Mouse (Mus musculus): ENCODE results near the gene Prickle3. TPM values are rescaled to one million over a fixed set of nuclear protein-coding genes. Genes with fewer than 3 reads are reported as not detected.
A peak's percentile ranks its signal among the peaks of the same experiment; 100 is the strongest.

Gene Prickle3
- polyA plus RNA-seq, 1 experiment = 7.0 TPM

DNA sequence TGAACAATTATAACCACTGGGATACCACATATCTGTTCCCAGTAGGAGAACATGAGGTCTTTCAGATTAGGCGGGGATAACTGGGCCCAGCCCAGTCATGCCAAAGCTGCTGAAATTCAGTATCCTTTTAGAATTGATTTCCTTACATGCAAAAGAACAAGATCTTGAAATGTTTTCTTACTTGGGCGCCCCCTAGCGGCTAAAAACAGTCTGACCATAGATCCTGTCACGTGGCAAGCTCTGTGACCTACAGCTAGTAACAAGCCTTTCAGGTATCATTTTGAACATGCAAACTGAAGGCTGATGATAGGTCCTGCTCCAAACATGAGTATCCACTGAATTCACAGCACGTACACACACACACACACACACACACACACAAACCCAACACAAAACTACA, 11.7 kb upstream of the Prickle3 start:
- Histone ChIP-seq H3K27ac (ENCODE audit: insufficient read depth, low read length) (no peak overlapping the region), H3K4me3 (ENCODE audit: insufficient read depth, low read length) (no peak overlapping the region), H3K4me1 (ENCODE audit: control insufficient read depth, insufficient read depth, low read length) (no peaks in the 10 kb centered on the region)
- no peak for TF ChIP-seq CTCF (IDR thresholded peaks at IDR 0.05; ENCODE audit: borderline replicate concordance, insufficient read depth, low read length)

DNA sequence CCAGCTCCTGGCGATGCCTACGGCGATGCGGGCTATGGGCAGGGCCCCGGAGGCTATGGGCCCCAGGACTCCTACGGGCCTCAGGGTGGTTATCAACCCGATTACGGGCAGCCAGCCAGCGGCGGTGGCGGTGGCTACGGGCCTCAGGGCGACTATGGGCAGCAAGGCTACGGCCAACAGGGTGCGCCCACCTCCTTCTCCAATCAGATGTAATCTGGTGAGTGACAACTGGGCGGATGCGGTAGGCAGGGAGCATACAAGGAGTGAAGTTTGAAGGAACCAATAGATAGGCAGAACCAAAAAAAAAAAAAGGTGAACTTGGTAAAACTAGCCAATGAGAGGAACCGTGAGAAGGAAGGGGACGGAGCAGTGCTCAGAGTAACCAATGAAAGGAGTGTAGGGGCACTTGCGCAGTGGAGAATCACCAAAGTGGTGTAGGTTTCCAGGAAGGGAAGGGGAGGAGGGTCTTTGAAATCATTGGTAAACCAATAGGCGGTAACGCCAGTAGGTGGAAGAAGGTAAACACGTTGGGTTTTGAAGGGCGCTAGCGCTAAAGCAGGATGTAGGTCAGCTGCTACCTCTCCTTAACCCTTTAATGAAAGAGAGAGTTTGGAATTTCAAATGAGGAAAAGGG, 8.3 kb upstream of the Prickle3 start:
- peak; percentile 68 for TF ChIP-seq POLR2A (IDR thresholded peaks at IDR 0.05; ENCODE audit: low read depth, low read length)
- TF ChIP-seq CTCF (IDR thresholded peaks at IDR 0.05; ENCODE audit: borderline replicate concordance, insufficient read depth, low read length) = peak; percentile 21; the same call in 1 of the 2 replicates
- Histone ChIP-seq H3K4me3 (ENCODE audit: insufficient read depth, low read length) (peak overlapping the region; percentile 46), H3K27ac (ENCODE audit: insufficient read depth, low read length) (peak overlapping the region; percentile 45), H3K4me1 (ENCODE audit: control insufficient read depth, insufficient read depth, low read length) (no peaks in the 10 kb centered on the region; the same call in 1 of the 2 replicates)

DNA sequence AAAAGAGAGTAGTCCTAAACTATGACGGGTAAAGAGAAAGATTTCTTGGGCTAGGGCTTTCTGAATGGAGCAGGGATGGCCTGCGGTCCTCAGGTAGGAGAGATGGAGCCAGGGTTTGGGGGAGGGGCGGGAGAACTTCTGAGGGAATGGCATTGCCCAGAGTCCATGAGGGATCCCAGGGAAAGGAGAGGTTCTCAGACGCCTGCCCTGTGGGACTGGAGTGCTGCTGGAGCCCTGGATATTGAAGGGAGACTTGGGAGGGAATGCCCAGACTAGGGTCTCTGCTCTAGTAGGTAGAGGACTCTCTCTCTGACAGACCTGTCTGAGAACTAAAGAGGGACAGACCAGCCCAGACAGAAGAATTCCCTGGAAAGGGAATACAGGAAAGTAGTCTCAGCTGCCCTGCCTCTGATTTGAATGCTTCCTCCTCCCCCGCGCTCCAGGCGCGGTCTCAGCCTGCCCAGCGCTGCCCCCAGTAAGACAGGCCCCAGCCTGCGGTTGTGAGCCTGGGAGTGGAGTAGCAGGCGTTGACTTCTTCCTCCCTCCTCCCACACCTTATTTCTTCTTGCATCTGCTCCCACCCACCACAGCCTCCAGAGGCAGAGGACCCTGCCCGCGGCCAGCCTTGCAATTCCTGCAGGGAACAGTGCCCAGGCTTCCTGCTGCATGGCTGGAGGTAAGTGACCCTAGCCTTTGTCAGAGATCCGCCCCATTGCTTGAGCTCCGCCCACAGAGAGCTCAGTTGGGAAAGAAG, 1.1 kb downstream of the Prickle3 start:
- TF ChIP-seq POLR2A (IDR thresholded peaks at IDR 0.05; ENCODE audit: low read depth, low read length) (peak; percentile 59), CTCF (IDR thresholded peaks at IDR 0.05; ENCODE audit: borderline replicate concordance, insufficient read depth, low read length) (no peak)
- Histone ChIP-seq H3K4me1 (ENCODE audit: control insufficient read depth, insufficient read depth, low read length) (0 out of 2 replicates have a peak, but pooled peaks cover 2% of the 10 kb centered on the region), H3K4me3 (ENCODE audit: insufficient read depth, low read length) (peak overlapping the region; percentile 23), H3K27ac (ENCODE audit: insufficient read depth, low read length) (peak overlapping the region; percentile 41)

DNA sequence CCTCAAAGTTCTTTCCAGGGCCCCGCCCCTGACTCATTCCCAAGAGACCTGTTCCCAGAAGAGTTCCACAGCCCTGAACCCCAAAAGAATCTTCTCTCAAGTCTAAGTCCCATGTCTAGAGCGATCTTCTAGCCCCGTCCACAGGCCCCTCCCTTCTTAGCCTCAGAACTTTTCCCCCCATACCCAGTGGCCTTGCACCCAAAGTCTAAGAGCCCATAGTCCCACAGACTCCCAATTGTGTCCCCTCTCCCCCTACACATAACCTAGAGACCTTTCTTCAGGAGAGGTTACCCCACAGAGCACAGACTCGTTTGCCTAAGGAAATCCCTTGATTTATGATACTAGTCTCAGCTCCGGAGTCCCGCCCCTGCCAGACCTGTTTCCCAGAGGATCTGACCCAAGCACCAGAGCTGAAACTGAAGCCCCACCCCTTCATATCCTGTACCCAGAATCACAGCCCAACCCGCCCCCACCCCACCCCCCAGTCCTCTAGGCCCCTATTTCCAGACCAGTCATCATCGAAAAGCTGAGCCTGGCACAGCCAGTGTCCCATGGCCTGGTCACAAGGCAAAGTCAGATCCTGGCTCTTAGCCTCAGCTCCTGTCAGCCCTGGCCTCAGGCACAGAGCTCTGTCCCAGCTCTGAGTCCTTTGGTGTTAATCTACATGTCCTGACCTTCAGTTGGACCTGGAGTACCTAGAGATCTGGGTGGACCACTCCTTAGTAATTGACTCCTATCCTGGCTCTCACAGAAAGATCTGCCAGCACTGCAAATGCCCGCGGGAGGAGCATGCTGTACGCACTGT, 1.9 kb downstream of the Prickle3 start:
- Histone ChIP-seq H3K4me3 (ENCODE audit: insufficient read depth, low read length) (no peak overlapping the region), H3K27ac (ENCODE audit: insufficient read depth, low read length) (no peak overlapping the region), H3K4me1 (ENCODE audit: control insufficient read depth, insufficient read depth, low read length) (0 out of 2 replicates have a peak, but pooled peaks cover 2% of the 10 kb centered on the region)
- no peak for TF ChIP-seq POLR2A (IDR thresholded peaks at IDR 0.05; ENCODE audit: low read depth, low read length)
- TF ChIP-seq CTCF (IDR thresholded peaks at IDR 0.05; ENCODE audit: borderline replicate concordance, insufficient read depth, low read length) = no peak

DNA sequence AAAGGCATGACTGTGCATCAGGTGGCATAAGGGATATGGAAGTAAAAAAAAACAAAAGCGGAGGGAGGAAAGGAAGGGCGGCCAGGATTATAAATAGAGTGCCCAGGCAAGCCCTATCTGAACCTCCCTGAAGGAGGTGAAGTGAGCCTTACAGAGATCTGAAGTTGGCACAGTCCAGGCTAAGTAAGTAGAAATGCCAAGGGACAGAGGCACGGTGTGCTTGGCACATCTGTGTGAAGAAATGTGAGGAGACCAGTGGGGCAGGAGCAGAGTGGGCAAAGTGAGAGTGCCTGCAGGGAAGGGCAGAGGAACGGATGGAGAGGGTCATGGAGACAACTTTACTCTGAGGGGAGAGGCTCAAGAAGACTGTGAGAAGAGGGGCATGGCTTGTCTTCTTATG, 4.0 kb downstream of the Prickle3 start:
- Histone ChIP-seq H3K4me1 (ENCODE audit: control insufficient read depth, insufficient read depth, low read length) (0 out of 2 replicates have a peak, but pooled peaks cover 2% of the 10 kb centered on the region), H3K4me3 (ENCODE audit: insufficient read depth, low read length) (no peak overlapping the region), H3K27ac (ENCODE audit: insufficient read depth, low read length) (no peak overlapping the region)
- TF ChIP-seq CTCF (IDR thresholded peaks at IDR 0.05; ENCODE audit: borderline replicate concordance, insufficient read depth, low read length) = no peak
- no peak for TF ChIP-seq POLR2A (IDR thresholded peaks at IDR 0.05; ENCODE audit: low read depth, low read length)

DNA sequence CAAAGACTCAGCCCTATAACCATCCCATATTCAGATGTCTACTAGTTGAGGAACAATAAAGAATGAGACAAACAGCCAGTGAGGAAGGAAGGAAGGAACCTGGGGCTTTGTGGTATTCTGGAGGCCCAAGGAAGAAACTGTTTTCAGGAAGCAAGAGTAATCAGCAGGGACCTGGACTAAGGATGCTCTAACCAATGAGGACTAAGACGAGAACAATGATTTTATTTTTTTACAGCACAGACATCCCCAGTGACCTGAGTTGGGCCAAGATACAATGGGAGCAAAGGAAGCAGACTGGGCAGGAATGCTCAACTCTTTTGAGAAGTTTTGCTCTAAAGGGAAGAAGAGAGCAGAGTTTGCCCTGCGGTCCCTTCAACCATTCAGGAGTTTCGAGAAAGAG, 5.9 kb downstream of the Prickle3 start:
- TF ChIP-seq CTCF (IDR thresholded peaks at IDR 0.05; ENCODE audit: borderline replicate concordance, insufficient read depth, low read length) (no peak), POLR2A (IDR thresholded peaks at IDR 0.05; ENCODE audit: low read depth, low read length) (no peak)
- Histone ChIP-seq H3K4me3 (ENCODE audit: insufficient read depth, low read length) (no peak overlapping the region), H3K27ac (ENCODE audit: insufficient read depth, low read length) (no peak overlapping the region), H3K4me1 (ENCODE audit: control insufficient read depth, insufficient read depth, low read length) (0 out of 2 replicates have a peak, but pooled peaks cover 2% of the 10 kb centered on the region)

DNA sequence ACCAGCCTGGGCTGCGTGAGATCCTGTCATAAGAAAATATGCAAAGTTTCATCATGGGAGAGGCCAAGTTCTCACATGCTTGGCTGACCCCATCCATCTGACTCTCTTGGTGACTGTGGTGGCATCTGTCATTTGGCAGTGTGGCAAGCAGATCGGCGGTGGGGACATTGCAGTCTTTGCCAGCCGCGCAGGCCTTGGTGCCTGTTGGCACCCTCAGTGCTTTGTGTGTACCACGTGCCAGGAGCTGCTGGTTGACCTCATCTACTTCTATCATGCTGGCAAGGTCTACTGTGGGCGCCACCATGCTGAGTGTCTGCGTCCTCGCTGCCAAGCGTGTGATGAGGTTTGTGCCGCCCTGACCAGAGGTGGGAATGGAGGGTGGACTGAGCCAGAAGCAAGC, 7.7 kb downstream of the Prickle3 start:
- no peak for TF ChIP-seq CTCF (IDR thresholded peaks at IDR 0.05; ENCODE audit: borderline replicate concordance, insufficient read depth, low read length)
- no peak for TF ChIP-seq POLR2A (IDR thresholded peaks at IDR 0.05; ENCODE audit: low read depth, low read length)
- H3K27ac ChIP-seq (ENCODE audit: insufficient read depth, low read length) = no peak overlapping the region
- no peak overlapping the region for H3K4me3 ChIP-seq (ENCODE audit: insufficient read depth, low read length)
- H3K4me1 ChIP-seq (ENCODE audit: control insufficient read depth, insufficient read depth, low read length) = peaks cover 2% of the 10 kb centered on the region; the same call in 1 of the 2 replicates

DNA sequence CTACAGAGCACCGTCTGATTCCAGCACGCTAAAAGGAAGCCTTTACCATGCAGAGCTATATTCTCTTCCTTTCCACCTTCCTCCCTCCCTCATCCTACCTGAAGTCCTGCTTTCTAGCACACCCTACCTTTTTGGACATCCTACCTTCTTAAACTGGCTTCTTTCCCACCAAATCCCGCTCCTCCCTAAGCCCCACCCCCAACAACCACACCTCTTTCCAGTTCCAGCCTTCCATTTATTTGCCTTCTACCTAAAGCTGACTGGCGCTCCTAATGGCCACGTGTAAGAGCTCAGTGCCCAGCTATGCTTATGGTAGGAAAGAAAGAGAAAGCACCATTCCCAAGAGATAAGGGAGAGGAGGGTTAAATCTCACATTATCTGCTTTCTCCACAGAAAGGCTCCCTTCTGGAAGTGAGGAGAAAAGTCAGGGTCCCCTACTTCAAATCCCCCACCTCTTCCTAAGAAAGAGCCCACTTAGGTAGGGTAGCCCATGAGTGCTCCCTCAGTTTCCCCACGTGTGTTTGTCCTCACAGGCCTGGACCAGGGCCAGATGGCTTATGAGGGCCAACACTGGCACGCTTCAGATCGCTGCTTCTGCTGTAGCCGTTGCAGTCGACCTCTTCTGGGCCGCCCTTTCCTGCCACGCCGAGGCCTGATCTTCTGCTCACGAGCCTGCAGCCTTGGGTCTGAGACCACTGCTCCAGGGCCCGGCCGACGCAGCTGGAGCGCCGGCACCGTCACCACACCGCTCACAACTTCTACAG, 8.9 kb downstream of the Prickle3 start:
- no peak overlapping the region for H3K27ac ChIP-seq (ENCODE audit: insufficient read depth, low read length)
- no peak overlapping the region for H3K4me3 ChIP-seq (ENCODE audit: insufficient read depth, low read length)
- TF ChIP-seq CTCF (IDR thresholded peaks at IDR 0.05; ENCODE audit: borderline replicate concordance, insufficient read depth, low read length) (no peak), POLR2A (IDR thresholded peaks at IDR 0.05; ENCODE audit: low read depth, low read length) (no peak)
- peaks cover 2% of the 10 kb centered on the region; the same call in 1 of the 2 replicates for H3K4me1 ChIP-seq (ENCODE audit: control insufficient read depth, insufficient read depth, low read length)

DNA sequence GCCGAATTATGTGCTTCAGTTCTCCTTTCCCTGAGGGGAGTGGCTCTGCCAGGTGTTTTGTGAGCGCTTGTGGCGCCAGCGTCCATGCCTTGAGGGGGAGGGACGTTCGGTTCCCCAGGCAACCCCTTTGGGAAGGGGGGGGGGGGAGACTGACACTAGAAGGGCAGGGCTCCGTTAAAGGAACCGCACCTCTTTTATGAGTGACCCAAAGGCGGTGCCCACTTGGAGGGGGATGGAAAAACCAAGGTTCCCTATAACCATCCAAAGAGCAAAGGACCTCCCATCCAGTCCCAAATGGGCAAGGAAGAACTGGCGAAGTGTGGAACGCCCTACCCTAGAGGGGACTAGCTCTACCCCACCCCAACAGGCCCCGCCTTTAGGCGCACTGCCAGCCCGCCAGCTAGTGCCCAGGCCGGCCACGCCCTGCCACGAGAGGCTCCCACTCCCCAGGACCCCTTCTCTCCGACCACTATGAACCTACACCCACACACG, 13.4 kb downstream of the Prickle3 start:
- peak overlapping the region; percentile 63 for H3K4me3 ChIP-seq (ENCODE audit: insufficient read depth, low read length)
- H3K27ac ChIP-seq (ENCODE audit: insufficient read depth, low read length) = peak overlapping the region; percentile 86
- no peak for TF ChIP-seq CTCF (IDR thresholded peaks at IDR 0.05; ENCODE audit: borderline replicate concordance, insufficient read depth, low read length)
- TF ChIP-seq POLR2A (IDR thresholded peaks at IDR 0.05; ENCODE audit: low read depth, low read length) = no peak
- peaks cover 2% of the 10 kb centered on the region for H3K4me1 ChIP-seq (ENCODE audit: control insufficient read depth, insufficient read depth, low read length)
